Mouse (Mus musculus) thymus, postnatal 25 days (tissue): ENCODE results near the gene Ylpm1.

Experiments
- DNase-seq: peaks from one replicate; pipeline ENCODE4 v3.0.0; 2022

The Ylpm1 gene

DNA sequence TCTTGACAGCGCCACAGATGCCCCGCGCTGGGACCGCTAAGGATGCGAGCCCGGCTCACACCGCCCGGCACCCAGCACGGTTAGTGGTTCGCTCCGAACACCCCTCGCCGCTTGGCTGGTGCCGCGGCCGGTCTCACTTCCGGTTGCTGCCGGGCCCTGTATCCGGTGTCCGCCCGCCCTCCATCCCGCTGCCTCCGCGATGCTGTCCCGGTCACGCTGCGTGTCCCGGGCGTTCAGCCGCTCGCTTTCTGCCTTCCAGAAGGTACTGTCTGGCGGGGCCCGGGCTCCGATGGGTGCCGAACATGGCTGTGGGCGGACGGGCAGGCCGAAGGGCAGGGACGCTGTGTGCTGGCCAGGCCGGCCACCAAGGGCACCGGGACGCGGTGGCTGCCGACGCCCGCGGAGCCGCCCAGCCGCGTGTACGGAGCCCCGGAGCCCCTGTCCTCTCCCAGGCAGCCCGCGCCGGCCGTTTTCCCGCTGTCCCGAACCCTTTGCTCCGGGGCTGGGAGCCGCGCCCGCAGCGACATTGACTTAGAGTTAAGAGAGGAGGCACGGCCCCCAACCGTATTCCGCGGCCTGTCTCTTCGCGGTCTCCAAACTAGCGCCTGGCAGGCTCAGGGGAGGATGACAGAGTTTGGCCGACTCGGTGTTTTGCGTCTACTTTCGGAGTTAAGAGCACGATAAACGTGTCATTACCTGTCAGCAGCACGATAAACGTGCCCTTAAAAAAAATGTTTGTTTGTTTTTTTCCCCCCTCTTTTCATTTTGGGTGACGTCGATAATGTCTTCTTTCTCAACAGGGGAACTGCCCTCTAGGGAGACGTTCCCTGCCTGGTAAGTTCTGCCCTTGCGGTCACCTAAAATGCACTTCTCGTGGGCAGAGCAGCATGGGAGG is 114.8 kb downstream of the Ylpm1 start, which contains the start of the genes Prox2 and Dlst:
TSS of gene Prox2 (minus strand) at position 62 of the 895 bp plus-strand sequence.
TSS of gene Dlst (plus strand) at position 136 of the 895 bp plus-strand sequence.
- peak; percentile 87 for DNase-seq

DNA sequence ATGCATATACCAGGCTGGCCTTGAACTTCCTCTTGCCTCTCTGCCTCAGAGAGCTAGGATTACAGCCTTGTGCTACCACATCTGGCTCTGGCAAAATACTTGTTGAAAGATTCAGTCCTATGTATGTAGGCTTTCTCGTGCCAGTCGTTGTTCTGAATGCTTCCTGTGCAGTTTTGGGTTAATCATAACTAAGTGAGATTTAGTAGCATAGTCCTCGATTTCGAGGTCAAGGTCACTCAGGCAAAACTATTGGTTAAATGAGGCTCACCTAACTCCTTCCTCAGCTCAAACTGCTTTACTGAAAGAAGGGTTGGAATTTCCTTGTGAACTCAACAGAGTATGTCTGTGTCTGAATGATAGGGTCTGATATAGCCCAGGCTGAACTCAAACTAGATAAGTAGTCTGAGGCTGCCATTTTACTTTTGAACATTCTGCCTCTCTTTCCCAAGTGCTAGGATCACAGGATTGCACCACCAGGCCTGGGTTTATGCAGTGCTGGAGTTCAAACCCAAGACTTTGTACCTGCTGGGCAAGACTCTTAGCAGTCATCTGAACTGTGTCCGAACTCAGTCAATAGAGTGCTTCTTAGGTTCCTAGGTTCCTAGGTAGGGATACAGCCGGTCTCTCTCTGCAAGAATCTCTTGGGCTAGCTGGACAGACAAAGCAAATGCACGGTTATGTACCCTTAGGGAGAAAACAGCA is 116.6 kb downstream of the Ylpm1 start:
- no peak for DNase-seq

DNA sequence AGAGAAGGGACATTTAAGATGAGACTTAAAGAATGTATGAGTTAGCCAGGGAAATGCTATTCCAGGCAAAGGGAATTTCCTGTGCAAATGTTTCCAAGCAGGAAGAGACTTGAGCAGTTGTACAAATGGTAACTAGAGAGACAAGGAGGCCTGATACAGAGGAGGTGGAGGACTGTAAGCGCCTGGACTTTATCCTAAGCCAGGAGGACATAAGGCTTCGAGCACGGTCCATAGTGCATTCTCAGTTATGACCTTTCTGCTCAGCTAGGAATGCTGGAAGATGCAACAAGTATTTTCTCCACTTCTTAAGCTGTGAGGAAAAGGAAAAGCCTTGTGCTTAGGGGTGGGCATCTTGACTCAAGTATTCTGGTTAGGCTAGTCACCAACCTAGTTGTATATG is 117.2 kb downstream of the Ylpm1 start:
- no peak for DNase-seq

DNA sequence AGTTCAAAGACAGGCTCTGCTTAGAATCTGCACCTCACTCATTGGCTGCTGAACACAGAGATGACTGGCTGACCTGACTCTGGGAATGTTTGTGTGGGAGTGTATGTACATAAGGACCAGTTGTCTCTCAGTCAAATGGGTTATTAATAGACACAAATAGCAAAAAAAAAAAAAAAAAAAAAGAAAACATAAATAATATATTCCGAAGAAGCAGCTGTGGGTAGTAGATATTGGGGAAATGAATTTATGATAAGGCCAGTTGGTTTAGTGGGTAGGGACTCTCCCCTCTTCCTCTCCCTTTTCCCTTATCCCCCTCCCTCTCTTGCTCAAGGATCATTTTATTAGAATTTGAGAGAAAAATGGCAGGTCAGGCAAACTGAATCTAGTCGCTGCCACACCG is 117.8 kb downstream of the Ylpm1 start:
- DNase-seq: no peak

DNA sequence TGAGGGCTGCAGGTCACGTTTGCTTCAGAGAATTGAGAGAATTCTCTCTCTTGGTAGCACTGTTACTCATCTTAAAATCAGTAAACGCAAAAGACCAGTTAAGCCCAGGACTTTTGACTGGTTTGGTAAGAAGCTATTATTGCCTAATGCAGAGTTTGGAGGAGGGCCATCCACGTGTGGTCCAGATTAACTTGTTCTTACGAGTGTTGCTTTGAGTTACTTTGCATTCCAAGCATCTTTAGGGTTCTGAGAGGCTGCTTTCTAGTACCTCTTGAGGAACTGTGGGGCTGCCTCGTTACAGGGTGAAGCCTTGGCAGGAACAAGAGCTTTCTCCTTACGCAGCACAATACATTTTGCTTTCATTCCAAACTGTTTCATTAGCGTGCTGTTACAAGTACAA is 119.6 kb downstream of the Ylpm1 start:
- no peak for DNase-seq
